Mouse (Mus musculus) embryonic fibroblast, embryonic 13.5 days (primary cell): ENCODE data around the gene Vdr. TPM values are rescaled to one million over a fixed set of nuclear protein-coding genes. Genes with fewer than 3 reads are reported as not detected.

Experiments
- H3K27ac ChIP-seq: 2 replicates; pipeline ENCODE4 v1.5.1; 2012; ENCODE audit warnings: low read length, control low read depth, inconsistent platforms; ENCODE audit not compliant: insufficient read depth
- H3K4me1 ChIP-seq: 2 replicates; pipeline ENCODE4 v1.6.1; 2011; ENCODE audit warnings: low read length; ENCODE audit not compliant: control insufficient read depth, insufficient read depth
- H3K4me3 ChIP-seq: 2 replicates; pipeline ENCODE4 v1.5.1; 2011; ENCODE audit warnings: mild to moderate bottlenecking, control low read depth, low read length; ENCODE audit not compliant: insufficient read depth
- CTCF ChIP-seq: IDR thresholded peaks from 2 replicates; pipeline ENCODE4 v1.5.1; 2011; ENCODE audit warnings: mild to moderate bottlenecking, control low read depth, low read length, moderate library complexity, borderline replicate concordance; ENCODE audit not compliant: insufficient read depth
- POLR2A ChIP-seq: IDR thresholded peaks from 2 replicates; pipeline ENCODE4 v1.6.1; 2011; ENCODE audit warnings: low read depth, mild to moderate bottlenecking, control low read depth, low read length, moderate library complexity
- polyA plus RNA-seq: library from polyadenylated mRNA; stranded (reverse); fragments of >200 nt; gene quantifications from 2 replicates; pipeline ENCODE4 v1.2.4, GENCODE M21; 2011; ENCODE audit warnings: low read depth; ENCODE audit not compliant: missing spikeins, insufficient read length

Vdr gene
- polyA plus RNA-seq, 1 experiment = 4.8 TPM

GRCm38 (mm10) chr15:97868985-97869384 lies 41.4 kb downstream of the Vdr start:
- H3K4me3 ChIP-seq = no peak overlapping the region
- no peak for TF ChIP-seq CTCF
- no peak for TF ChIP-seq POLR2A
- no peaks in the 10 kb centered on the region; the same call in 1 of the 2 replicates for H3K4me1 ChIP-seq

GRCm38 (mm10) chr15:97865988-97866387 lies 44.4 kb downstream of the Vdr start:
- Histone ChIP-seq H3K4me1 (no peaks in the 10 kb centered on the region), H3K27ac (no peak overlapping the region), H3K4me3 (no peak overlapping the region)
- TF ChIP-seq POLR2A (no peak), CTCF (no peak)

More at GRCm38 (mm10) chr15:97868985-97869384, 41.4 kb downstream of the Vdr start:
- no peak overlapping the region for H3K27ac ChIP-seq

- no peak overlapping the region for H3K4me3 ChIP-seq
- TF ChIP-seq POLR2A (no peak), CTCF (no peak)
- H3K4me1 ChIP-seq = no peaks in the 10 kb centered on the region
- no peak overlapping the region for H3K27ac ChIP-seq
These were observed 45.3 kb downstream of the Vdr start for GRCm38 (mm10) chr15:97865175-97865574.

GRCm38 (mm10) chr15:97864361-97865045 lies 45.9 kb downstream of the Vdr start:
- H3K4me3 ChIP-seq = no peak overlapping the region
- H3K4me1 ChIP-seq = no peaks in the 10 kb centered on the region
- TF ChIP-seq POLR2A = no peak
- no peak for TF ChIP-seq CTCF
- H3K27ac ChIP-seq = no peak overlapping the region

DNA sequence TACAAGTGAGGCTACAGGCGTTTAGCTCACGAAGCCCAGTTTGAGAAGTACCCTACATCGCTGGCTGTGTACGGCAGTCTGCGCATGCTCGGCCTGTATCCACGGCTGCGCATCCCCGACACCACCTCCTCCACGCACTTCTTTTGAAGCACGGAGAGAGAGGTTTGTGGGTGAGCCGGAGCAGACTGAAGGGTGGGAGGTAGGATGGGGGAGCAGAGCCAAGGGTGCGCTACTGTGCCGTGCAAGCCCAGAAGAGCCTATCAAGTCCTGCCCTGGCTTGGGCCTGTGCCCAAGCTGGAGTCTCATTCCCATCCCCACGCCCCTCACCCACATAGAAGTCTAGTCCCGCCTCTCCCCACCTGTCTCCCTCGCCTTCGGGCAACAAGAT lies 46.9 kb downstream of the Vdr start:
- Histone ChIP-seq H3K4me3 (no peak overlapping the region), H3K4me1 (no peaks in the 10 kb centered on the region), H3K27ac (no peak overlapping the region)
- TF ChIP-seq POLR2A = no peak
- no peak for TF ChIP-seq CTCF

GRCm38 (mm10) chr15:97862881-97863493 lies 47.4 kb downstream of the Vdr start:
- no peak overlapping the region for H3K27ac ChIP-seq
- H3K4me3 ChIP-seq = no peak overlapping the region
- H3K4me1 ChIP-seq = no peaks in the 10 kb centered on the region
- no peak for TF ChIP-seq POLR2A
- no peak for TF ChIP-seq CTCF

GRCm38 (mm10) chr15:97860353-97860752 lies 50.1 kb downstream of the Vdr start:
- Histone ChIP-seq H3K27ac (no peak overlapping the region), H3K4me3 (no peak overlapping the region), H3K4me1 (no peaks in the 10 kb centered on the region)
- TF ChIP-seq POLR2A = no peak
- no peak for TF ChIP-seq CTCF

- H3K4me1 ChIP-seq = no peaks in the 10 kb centered on the region
- H3K4me3 ChIP-seq = no peak overlapping the region
- no peak overlapping the region for H3K27ac ChIP-seq
- TF ChIP-seq CTCF = no peak
- TF ChIP-seq POLR2A = no peak
These were observed 52.0 kb downstream of the Vdr start for GRCm38 (mm10) chr15:97858431-97858830.

DNA sequence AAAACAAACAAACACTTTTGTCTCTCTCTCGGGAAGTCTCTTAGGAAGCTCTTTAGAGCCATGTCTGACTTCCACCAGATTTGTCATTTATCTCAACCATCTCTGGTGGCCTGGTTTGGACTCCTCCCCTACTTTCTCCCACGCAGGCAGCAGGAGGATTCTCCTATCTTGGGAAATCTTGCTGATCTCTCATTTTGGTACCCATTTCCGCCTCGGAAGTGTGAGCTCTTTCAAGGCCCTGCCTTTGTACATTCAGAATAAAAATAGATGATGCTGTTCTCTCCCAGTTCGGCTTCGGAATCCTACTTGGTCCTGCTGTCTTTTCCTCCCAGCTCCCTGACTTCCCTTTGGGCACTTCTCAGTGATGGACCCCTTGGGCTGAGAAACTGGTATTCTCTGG lies 55.9 kb downstream of the Vdr start:
- Histone ChIP-seq H3K27ac (no peak overlapping the region), H3K4me3 (no peak overlapping the region), H3K4me1 (no peaks in the 10 kb centered on the region)
- TF ChIP-seq CTCF (no peak), POLR2A (no peak)

GRCm38 (mm10) chr15:97854059-97854458 lies 56.4 kb downstream of the Vdr start:
- Histone ChIP-seq H3K4me3 (no peak overlapping the region), H3K27ac (no peak overlapping the region), H3K4me1 (no peaks in the 10 kb centered on the region)
- TF ChIP-seq POLR2A (no peak), CTCF (no peak)

DNA sequence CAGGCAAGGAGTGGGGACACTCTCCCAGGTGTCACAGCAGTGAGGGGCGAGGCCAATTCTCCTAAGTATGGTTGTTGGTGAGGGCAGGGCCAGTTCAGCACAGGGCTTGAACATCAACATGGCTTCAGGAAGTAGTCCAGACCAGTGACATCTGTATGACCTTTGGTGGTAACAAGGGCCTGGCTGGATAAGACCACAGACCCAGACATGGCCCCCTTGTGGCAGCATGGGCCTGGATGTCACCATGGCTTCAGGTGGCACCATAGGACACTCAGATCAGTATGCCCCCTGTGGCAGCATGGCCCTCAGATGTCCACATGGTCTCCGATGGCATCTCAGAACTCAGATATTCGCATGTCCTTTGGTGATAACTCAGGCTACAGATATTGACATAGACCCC lies 58.1 kb downstream of the Vdr start:
- Histone ChIP-seq H3K4me3 (no peak overlapping the region), H3K4me1 (no peaks in the 10 kb centered on the region), H3K27ac (no peak overlapping the region)
- TF ChIP-seq POLR2A (no peak), CTCF (no peak)
